In the genomic region with DNA sequence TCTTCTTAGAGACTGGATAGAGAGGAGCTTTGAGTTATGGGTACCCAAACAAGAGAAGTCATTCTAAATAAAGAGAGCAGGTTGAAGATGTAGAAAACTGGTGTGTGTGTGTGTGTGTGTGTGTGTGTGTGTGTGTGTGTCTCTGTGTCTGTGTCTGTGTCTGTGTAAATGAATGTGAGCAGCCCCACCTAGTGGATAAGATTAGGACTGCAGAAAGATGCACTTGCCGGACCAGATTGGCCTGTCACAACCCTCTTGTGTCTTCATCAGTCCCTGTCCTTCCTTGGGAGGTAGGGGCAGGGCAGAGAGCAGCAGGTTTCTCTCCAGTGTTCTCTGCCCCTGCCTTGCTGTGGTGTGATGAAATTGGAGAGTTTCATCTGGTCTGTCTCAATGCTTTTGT, we compare ENCODE assay signal across 9 mouse cellular contexts. TPM values are rescaled to one million over a fixed set of nuclear protein-coding genes. Genes with fewer than 3 reads are reported as not detected.
DNase-seq lines count a peak whose midpoint lies in the region; ATAC-seq and TF ChIP-seq lines count a peak whose summit lies in the region.
"Had no signal": no experiment of that assay in that cellular context is flagged by ENCODE, and none has a peak within 500 bp of the region (broad histone marks: within the 10 kb centered on the region; RNA-seq: fewer than 3 reads in every experiment).

No protein-coding gene starts in this region.

- H3K27me3 ChIP-seq in forebrain, embryonic 14.5 days (replicated peaks; ENCODE audit: control insufficient read depth, insufficient read depth, low read length): no peaks in the 10 kb centered on the region
- H3K27me3 ChIP-seq in forebrain, embryonic 12.5 days: peaks cover 6% of the 10 kb centered on the region; the same call in 1 of the 2 replicates
- H3K27me3 ChIP-seq in embryonic facial prominence, embryonic 10.5 days (replicated peaks; ENCODE audit: low read depth, poor library complexity, severe bottlenecking): peaks cover 18% of the 10 kb centered on the region
- H3K27me3 ChIP-seq in liver, adult 2 months (ENCODE audit: control insufficient read depth, insufficient read depth, low read length): no peaks in the 10 kb centered on the region

- no peak overlapping the region for H3K4me2 ChIP-seq in forebrain, embryonic 14.5 days (ENCODE audit: low read length)
- no peak overlapping the region for H3K4me2 ChIP-seq in forebrain, embryonic 12.5 days
- H3K4me2 ChIP-seq: neural tube, embryonic 13.5 days had no signal

- peak; percentile 50 for DNase-seq in forebrain, embryonic 14.5 days (ENCODE audit: low spot score)
- peak; percentile 28 for DNase-seq in right cerebral cortex, postnatal 14 days
- DNase-seq in right cerebral cortex, postnatal 36 days (ENCODE audit: low spot score in 2 of 2): no peak
- peak; percentile 55 for DNase-seq in embryonic facial prominence, embryonic 10.5 days (ENCODE audit: low spot score)
- DNase-seq in liver, adult 2 months (ENCODE audit: extremely low read depth, low read depth, low spot score): peak; percentile 57
- DNase-seq in thymus, postnatal 0 days (ENCODE audit: low spot score): peak; percentile 74
- DNase-seq in left cerebral cortex, adult 8-10 months (ENCODE audit: low spot score in 2 of 2): no peak

- no peak overlapping the region for H3K9ac ChIP-seq in forebrain, embryonic 14.5 days (ENCODE audit: low read length)
- no peak overlapping the region for H3K9ac ChIP-seq in forebrain, embryonic 12.5 days
- H3K9ac ChIP-seq in liver, adult 2 months (ENCODE audit: low read depth, low read length): no peak overlapping the region
- H3K9ac ChIP-seq: neural tube, embryonic 13.5 days had no signal

- H3K36me3 ChIP-seq in forebrain, embryonic 14.5 days (ENCODE audit: control insufficient read depth, insufficient read depth, low read length): no peaks in the 10 kb centered on the region
- H3K36me3 ChIP-seq in forebrain, embryonic 12.5 days (replicated peaks): no peaks in the 10 kb centered on the region
- no peaks in the 10 kb centered on the region for H3K36me3 ChIP-seq in embryonic facial prominence, embryonic 10.5 days (replicated peaks)
- no peaks in the 10 kb centered on the region for H3K36me3 ChIP-seq in liver, adult 2 months (ENCODE audit: control insufficient read depth, insufficient read depth, low read length)
- H3K36me3 ChIP-seq: neural tube, embryonic 13.5 days had no signal

- no peak overlapping the region for H3K27ac ChIP-seq in forebrain, embryonic 14.5 days (ENCODE audit: low read depth, low read length)
- no peak overlapping the region for H3K27ac ChIP-seq in forebrain, embryonic 12.5 days
- H3K27ac ChIP-seq in embryonic facial prominence, embryonic 10.5 days (replicated peaks): no peak overlapping the region
- H3K27ac ChIP-seq in liver, adult 2 months (replicated peaks; ENCODE audit: insufficient read depth, low read depth, low read length): no peak overlapping the region
- H3K27ac ChIP-seq: neural tube, embryonic 13.5 days had no signal

- no peak overlapping the region for H3K4me3 ChIP-seq in forebrain, embryonic 14.5 days (ENCODE audit: low read depth, low read length)
- H3K4me3 ChIP-seq in forebrain, embryonic 12.5 days (replicated peaks): no peak overlapping the region
- H3K4me3 ChIP-seq in embryonic facial prominence, embryonic 10.5 days: no peak overlapping the region
- no peak overlapping the region for H3K4me3 ChIP-seq in liver, adult 2 months (ENCODE audit: insufficient read depth, low read depth, low read length)
- H3K4me3 ChIP-seq: neural tube, embryonic 13.5 days had no signal

- no peak for TF ChIP-seq POLR2A in liver, adult 2 months (IDR thresholded peaks at IDR 0.05; ENCODE audit: extremely low read depth, insufficient read depth, low read length)

- no peaks in the 10 kb centered on the region for H3K9me3 ChIP-seq in forebrain, embryonic 14.5 days (replicated peaks; ENCODE audit: control insufficient read depth, low read length)
- no peaks in the 10 kb centered on the region for H3K9me3 ChIP-seq in forebrain, embryonic 12.5 days
- H3K9me3 ChIP-seq in embryonic facial prominence, embryonic 10.5 days: no peaks in the 10 kb centered on the region
- H3K9me3 ChIP-seq: neural tube, embryonic 13.5 days had no signal

- ATAC-seq in forebrain, embryonic 14.5 days: no peak
- no peak for ATAC-seq in forebrain, embryonic 12.5 days (ENCODE audit: low FRiP score)

- H3K79me2 ChIP-seq in liver, adult 2 months (ENCODE audit: control insufficient read depth, insufficient read depth, low read length): no peaks in the 10 kb centered on the region

- peak; percentile 65 for TF ChIP-seq CTCF in liver, adult 2 months (IDR thresholded peaks at IDR 0.05; ENCODE audit: low read depth, low read length)

- no peaks in the 10 kb centered on the region for H3K4me1 ChIP-seq in forebrain, embryonic 14.5 days (ENCODE audit: control insufficient read depth, insufficient read depth, low read length)
- H3K4me1 ChIP-seq in forebrain, embryonic 12.5 days: no peaks in the 10 kb centered on the region
- H3K4me1 ChIP-seq in embryonic facial prominence, embryonic 10.5 days: 0 out of 2 replicates have a peak, but pooled peaks cover 3% of the 10 kb centered on the region
- H3K4me1 ChIP-seq in liver, adult 2 months (ENCODE audit: control insufficient read depth, insufficient read depth, low read length): no peaks in the 10 kb centered on the region
- H3K4me1 ChIP-seq: neural tube, embryonic 13.5 days had no signal

- 21% methylated on average over 1 of the region's 1 CpGs for WGBS in forebrain, embryonic 14.5 days
- WGBS in forebrain, embryonic 12.5 days: 43% methylated on average over 1 of the region's 1 CpGs
- WGBS in embryonic facial prominence, embryonic 10.5 days: 17% methylated on average over 1 of the region's 1 CpGs
- 5% methylated on average over 1 of the region's 1 CpGs for WGBS in liver, adult 2 months

RNA-seq across cellular contexts. Expression of gene Tnnt2, which starts 7.2 kb away (rescaled TPM):
- 0.37 and 0.62 TPM in 2 replicates for polyA plus RNA-seq in forebrain, embryonic 14.5 days (2014; fragmentation: Nextera tagmentation; extraction: Ambion mirVana)
- polyA plus RNA-seq in forebrain, embryonic 12.5 days (2016; fragmentation: Nextera tagmentation; extraction: Ambion mirVana): 1.5 TPM in 2 replicates
- 1.1 and 4.4 TPM in 2 replicates for polyA plus RNA-seq in embryonic facial prominence, embryonic 10.5 days (2016; fragmentation: Nextera tagmentation; extraction: Ambion mirVana)
- total RNA-seq in liver, adult 2 months (2014; rRNA removed): 0.46 and 0.54 TPM in 2 replicates
- 0.06 and 0.09 TPM in 2 replicates for polyA plus RNA-seq in liver, adult 2 months (2012; rRNA removed)
- polyA plus RNA-seq in thymus, postnatal 0 days (2015; fragmentation: Nextera tagmentation; extraction: Ambion mirVana): 3.2 and 3.6 TPM in 2 replicates
- total RNA-seq in left cerebral cortex, adult 8-10 months (2022): 10 to 100 TPM; 11.8 to 18.8 (median 13.4) TPM

RNA-seq across cellular contexts. Expression of gene Lad1, which starts 10.5 kb away (rescaled TPM):
- polyA plus RNA-seq in forebrain, embryonic 14.5 days (2014; fragmentation: Nextera tagmentation; extraction: Ambion mirVana): 0.19 and 0.24 TPM in 2 replicates
- 0.84 and 0.87 TPM in 2 replicates for polyA plus RNA-seq in forebrain, embryonic 12.5 days (2016; fragmentation: Nextera tagmentation; extraction: Ambion mirVana)
- polyA plus RNA-seq in embryonic facial prominence, embryonic 10.5 days (2016; fragmentation: Nextera tagmentation; extraction: Ambion mirVana): 7.5 TPM in 2 replicates
- 0.54 and 0.55 TPM in 2 replicates for total RNA-seq in liver, adult 2 months (2014; rRNA removed)
- 3.4 and 6.4 TPM in 2 replicates for polyA plus RNA-seq in liver, adult 2 months (2012; rRNA removed)
- polyA plus RNA-seq in thymus, postnatal 0 days (2015; fragmentation: Nextera tagmentation; extraction: Ambion mirVana): 12.1 and 12.5 TPM in 2 replicates
- 1 to 10 TPM in 2 of 4 experiments, under 1 TPM in 2; 0.68 to 1.2 (median 1.1) TPM for total RNA-seq in left cerebral cortex, adult 8-10 months (2022)

RNA-seq across cellular contexts. Expression of gene Tnni1, which starts 49.7 kb away (rescaled TPM):
- polyA plus RNA-seq in forebrain, embryonic 14.5 days (2014; fragmentation: Nextera tagmentation; extraction: Ambion mirVana): 0.39 TPM in 1 of 2 replicates, not detected in the other
- 0.85 and 1.4 TPM in 2 replicates for polyA plus RNA-seq in forebrain, embryonic 12.5 days (2016; fragmentation: Nextera tagmentation; extraction: Ambion mirVana)
- polyA plus RNA-seq in embryonic facial prominence, embryonic 10.5 days (2016; fragmentation: Nextera tagmentation; extraction: Ambion mirVana): 5.5 and 7.9 TPM in 2 replicates
- 0.46 TPM in 1 of 2 replicates, not detected in the other for total RNA-seq in liver, adult 2 months (2014; rRNA removed)
- polyA plus RNA-seq in liver, adult 2 months (2012; rRNA removed): 0.14 TPM in 1 of 2 replicates, not detected in the other
- 7.5 and 7.9 TPM in 2 replicates for polyA plus RNA-seq in thymus, postnatal 0 days (2015; fragmentation: Nextera tagmentation; extraction: Ambion mirVana)
- 1 to 10 TPM; 3.7 to 7.8 (median 4.2) TPM for total RNA-seq in left cerebral cortex, adult 8-10 months (2022)

Comparison
In these comparisons a context has a peak if more than half of its experiments do, and no peak if none do; other contexts are left out.
1. DNase-seq: peak in forebrain, embryonic 14.5 days (single experiment), right cerebral cortex, postnatal 14 days (single experiment), embryonic facial prominence, embryonic 10.5 days (single experiment), liver, adult 2 months (single experiment) and thymus, postnatal 0 days (single experiment); none in right cerebral cortex, postnatal 36 days (0 of 2) and left cerebral cortex, adult 8-10 months (0 of 2).